Comparison of ENCODE assay signal across 9 mouse cellular contexts in the genomic region with DNA sequence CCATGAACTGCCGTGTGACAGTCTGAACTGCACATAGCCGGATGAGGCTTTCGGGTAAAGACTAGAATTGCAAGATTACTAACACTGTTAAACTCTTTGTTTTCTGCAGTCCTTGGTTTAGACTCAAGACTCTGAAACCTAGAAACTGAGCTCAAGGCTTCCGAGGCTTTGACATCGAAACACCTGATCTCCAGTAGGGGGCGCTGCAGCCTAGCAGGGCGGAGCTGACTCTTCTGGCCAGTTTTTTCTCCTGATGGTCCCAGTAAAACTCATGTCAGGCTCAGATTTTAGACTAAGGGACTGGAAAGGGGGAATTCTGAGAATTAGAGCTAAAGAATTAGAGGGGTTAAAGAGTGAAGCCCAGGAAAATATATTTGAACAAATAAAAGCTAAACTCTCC. TPM values are rescaled to one million over a fixed set of nuclear protein-coding genes. Genes with fewer than 3 reads are reported as not detected.
DNase-seq lines count a peak whose midpoint lies in the region; ATAC-seq lines count a peak whose summit lies in the region.
"Had no signal": no experiment of that assay in that cellular context is flagged by ENCODE, and none has a peak within 500 bp of the region (broad histone marks: within the 10 kb centered on the region; RNA-seq: fewer than 3 reads in every experiment).

No protein-coding gene starts in this region.

- H3K4me3 ChIP-seq in hindbrain, embryonic 11.5 days (ENCODE audit: low read depth, low read length) = no peak overlapping the region
- no peak overlapping the region for H3K4me3 ChIP-seq in hindbrain, embryonic 13.5 days
- H3K4me3 ChIP-seq in heart, embryonic 13.5 days = no peak overlapping the region
- H3K4me3 ChIP-seq: myocyte had no signal

- H3K27me3 ChIP-seq in hindbrain, embryonic 11.5 days (ENCODE audit: control insufficient read depth, insufficient read depth, low read length) = no peaks in the 10 kb centered on the region
- no peaks in the 10 kb centered on the region for H3K27me3 ChIP-seq in hindbrain, embryonic 13.5 days
- 0 out of 2 replicates have a peak, but pooled peaks cover 2% of the 10 kb centered on the region for H3K27me3 ChIP-seq in heart, embryonic 13.5 days (replicated peaks)

- intact Hi-C loops in left cerebral cortex, postnatal 36 days (cut with DNase I) = loop anchor here (5.0 kb wide), 1 partner anchor 150 kb away; no protein-coding TSS in a partner anchor

- peak; percentile 82 for DNase-seq in hindbrain, embryonic 11.5 days (ENCODE audit: low spot score)
- peak; percentile 77 for DNase-seq in NIH3T3 (ENCODE audit: low read depth)
- DNase-seq in cerebellum, postnatal 25 days = peak; percentile 54 to 80
- DNase-seq in left cerebral cortex, postnatal 36 days (ENCODE audit: low spot score in 2 of 2) = peak; percentile 47 to 49
- DNase-seq in ovary, postnatal 10 days (ENCODE audit: low spot score) = peak; percentile 49
- DNase-seq in thymus, postnatal 10 days (ENCODE audit: low spot score in 2 of 2) = peak; percentile 63 to 87

- no peak overlapping the region for H3K27ac ChIP-seq in hindbrain, embryonic 11.5 days (ENCODE audit: low read depth, low read length)
- H3K27ac ChIP-seq in hindbrain, embryonic 13.5 days = no peak overlapping the region
- H3K27ac ChIP-seq in heart, embryonic 13.5 days (replicated peaks) = no peak overlapping the region

- WGBS in hindbrain, embryonic 11.5 days = 19% methylated on average over 7 of the region's 7 CpGs
- 21% methylated on average over 7 of the region's 7 CpGs for WGBS in hindbrain, embryonic 13.5 days
- WGBS in heart, embryonic 13.5 days = 8% methylated on average over 7 of the region's 7 CpGs

- H3K36me3 ChIP-seq in hindbrain, embryonic 11.5 days (ENCODE audit: control insufficient read depth, insufficient read depth, low read length) = no peaks in the 10 kb centered on the region
- no peaks in the 10 kb centered on the region for H3K36me3 ChIP-seq in hindbrain, embryonic 13.5 days
- no peaks in the 10 kb centered on the region for H3K36me3 ChIP-seq in heart, embryonic 13.5 days

- no peak overlapping the region for H3K9ac ChIP-seq in hindbrain, embryonic 11.5 days (ENCODE audit: low read depth, low read length)
- no peak overlapping the region for H3K9ac ChIP-seq in hindbrain, embryonic 13.5 days
- H3K9ac ChIP-seq in heart, embryonic 13.5 days = peak overlapping the region; percentile 37; the same call in 1 of the 2 replicates

- no peaks in the 10 kb centered on the region for H3K9me3 ChIP-seq in hindbrain, embryonic 11.5 days (ENCODE audit: control insufficient read depth, low read length)
- no peaks in the 10 kb centered on the region for H3K9me3 ChIP-seq in hindbrain, embryonic 13.5 days
- no peaks in the 10 kb centered on the region for H3K9me3 ChIP-seq in heart, embryonic 13.5 days

- H3K4me1 ChIP-seq in hindbrain, embryonic 11.5 days (replicated peaks; ENCODE audit: control insufficient read depth, insufficient read depth, low read length) = no peaks in the 10 kb centered on the region
- H3K4me1 ChIP-seq in hindbrain, embryonic 13.5 days (replicated peaks) = peaks cover 6% of the 10 kb centered on the region; the same call in 1 of the 2 replicates
- no peaks in the 10 kb centered on the region; the same call in 1 of the 2 replicates for H3K4me1 ChIP-seq in heart, embryonic 13.5 days

- no peak for ATAC-seq in hindbrain, embryonic 11.5 days (ENCODE audit: low FRiP score)
- ATAC-seq in hindbrain, embryonic 13.5 days (ENCODE audit: low FRiP score) = no peak
- no peak for ATAC-seq in heart, embryonic 13.5 days (ENCODE audit: extremely low read depth, insufficient number of reproducible peaks, low FRiP score, low TSS enrichment)

- H3K4me2 ChIP-seq in hindbrain, embryonic 11.5 days (replicated peaks; ENCODE audit: low read depth, low read length) = no peak overlapping the region
- H3K4me2 ChIP-seq in hindbrain, embryonic 13.5 days = no peak overlapping the region
- 0 out of 2 replicates have a peak overlapping the region, but pooled peaks have one; percentile 34 for H3K4me2 ChIP-seq in heart, embryonic 13.5 days

RNA-seq across cellular contexts. Expression of a gene that starts 6.1 kb away (rescaled TPM):
- not detected in 2 replicates for polyA plus RNA-seq in hindbrain, embryonic 11.5 days (2014; fragmentation: Nextera tagmentation; extraction: Ambion mirVana)
- polyA plus RNA-seq in hindbrain, embryonic 13.5 days (2015; fragmentation: Nextera tagmentation; extraction: Ambion mirVana) = not detected in 2 replicates
- not detected in 2 replicates for polyA plus RNA-seq in heart, embryonic 13.5 days (2015; fragmentation: Nextera tagmentation; extraction: Ambion mirVana)
- not detected for total RNA-seq in left cerebral cortex, postnatal 36 days (2021)
- polyA plus RNA-seq: myocyte had no signal

RNA-seq across cellular contexts. Expression of a gene that starts 23.2 kb away (rescaled TPM):
- not detected in 2 replicates for polyA plus RNA-seq in hindbrain, embryonic 11.5 days (2014; fragmentation: Nextera tagmentation; extraction: Ambion mirVana)
- polyA plus RNA-seq in hindbrain, embryonic 13.5 days (2015; fragmentation: Nextera tagmentation; extraction: Ambion mirVana) = 0.18 and 0.19 TPM in 2 replicates
- not detected in 2 replicates for polyA plus RNA-seq in heart, embryonic 13.5 days (2015; fragmentation: Nextera tagmentation; extraction: Ambion mirVana)
- under 1 TPM; 0.15 to 0.48 TPM for total RNA-seq in left cerebral cortex, postnatal 36 days (2021)
- polyA plus RNA-seq: myocyte had no signal

RNA-seq across cellular contexts. Expression of a gene that starts 28.6 kb away (rescaled TPM):
- polyA plus RNA-seq in hindbrain, embryonic 11.5 days (2014; fragmentation: Nextera tagmentation; extraction: Ambion mirVana) = 0.06 and 0.21 TPM in 2 replicates
- 0.56 and 0.96 TPM in 2 replicates for polyA plus RNA-seq in hindbrain, embryonic 13.5 days (2015; fragmentation: Nextera tagmentation; extraction: Ambion mirVana)
- polyA plus RNA-seq in heart, embryonic 13.5 days (2015; fragmentation: Nextera tagmentation; extraction: Ambion mirVana) = 2.3 and 2.6 TPM in 2 replicates
- under 1 TPM; 0.32 to 0.93 TPM for total RNA-seq in left cerebral cortex, postnatal 36 days (2021)

RNA-seq across cellular contexts. Expression of a gene that starts 42.8 kb away (rescaled TPM):
- 0.18 and 0.34 TPM in 2 replicates for polyA plus RNA-seq in hindbrain, embryonic 11.5 days (2014; fragmentation: Nextera tagmentation; extraction: Ambion mirVana)
- polyA plus RNA-seq in hindbrain, embryonic 13.5 days (2015; fragmentation: Nextera tagmentation; extraction: Ambion mirVana) = 1.2 and 1.4 TPM in 2 replicates
- 0.16 and 0.20 TPM in 2 replicates for polyA plus RNA-seq in heart, embryonic 13.5 days (2015; fragmentation: Nextera tagmentation; extraction: Ambion mirVana)
- 1 to 10 TPM; 2.8 to 3.7 TPM for total RNA-seq in left cerebral cortex, postnatal 36 days (2021)

RNA-seq across cellular contexts. Expression of a gene that starts 43.1 kb away (rescaled TPM):
- polyA plus RNA-seq in hindbrain, embryonic 11.5 days (2014; fragmentation: Nextera tagmentation; extraction: Ambion mirVana) = 1.0 and 1.1 TPM in 2 replicates
- polyA plus RNA-seq in hindbrain, embryonic 13.5 days (2015; fragmentation: Nextera tagmentation; extraction: Ambion mirVana) = 0.90 and 1.5 TPM in 2 replicates
- 0.88 and 0.97 TPM in 2 replicates for polyA plus RNA-seq in heart, embryonic 13.5 days (2015; fragmentation: Nextera tagmentation; extraction: Ambion mirVana)
- total RNA-seq in left cerebral cortex, postnatal 36 days (2021) = 10 to 100 TPM in 1 of 2 experiments, 1 to 10 TPM in 1; 6.9 to 13.7 TPM
